Mouse (Mus musculus): ENCODE measurements around the gene Alx3.

GRCm38 (mm10) chr3:107609376-107609775 is 14.5 kb downstream of the Alx3 start:
- TF ChIP-seq CTCF (IDR thresholded peaks at IDR 0.05; ENCODE audit: insufficient read depth, low read depth, low read length) (no peak), POLR2A (IDR thresholded peaks at IDR 0.05; ENCODE audit: insufficient read depth, low read depth, low read length) (no peak)

Measured in olfactory bulb, adult 2 months (tissue).